Mouse (Mus musculus): Measurements from ENCODE around the gene Mgat4a.
"Not testable (repeated sequence)": the region's sequence is repeated elsewhere in the genome, so short reads cannot be mapped to it uniquely, and the experiment has no call there.

Gene Mgat4a

GRCm38 (mm10) chr1:37531654-37532532 lies 8.9 kb downstream of the Mgat4a start:
- no peak for DNase-seq

- no peak for DNase-seq
Measured at GRCm38 (mm10) chr1:37530061-37530460, 10.8 kb downstream of the Mgat4a start.

GRCm38 (mm10) chr1:37526257-37526656 lies 14.6 kb downstream of the Mgat4a start:
- no peak for DNase-seq

- no peak for DNase-seq
Measured at GRCm38 (mm10) chr1:37524669-37525068, 16.1 kb downstream of the Mgat4a start.

GRCm38 (mm10) chr1:37524122-37524521 lies 16.7 kb downstream of the Mgat4a start:
- not testable (repeated sequence) for DNase-seq

- not testable (repeated sequence) for DNase-seq
Measured at GRCm38 (mm10) chr1:37523548-37523947, 17.3 kb downstream of the Mgat4a start.

GRCm38 (mm10) chr1:37522101-37522500 lies 18.7 kb downstream of the Mgat4a start:
- no peak for DNase-seq

DNA sequence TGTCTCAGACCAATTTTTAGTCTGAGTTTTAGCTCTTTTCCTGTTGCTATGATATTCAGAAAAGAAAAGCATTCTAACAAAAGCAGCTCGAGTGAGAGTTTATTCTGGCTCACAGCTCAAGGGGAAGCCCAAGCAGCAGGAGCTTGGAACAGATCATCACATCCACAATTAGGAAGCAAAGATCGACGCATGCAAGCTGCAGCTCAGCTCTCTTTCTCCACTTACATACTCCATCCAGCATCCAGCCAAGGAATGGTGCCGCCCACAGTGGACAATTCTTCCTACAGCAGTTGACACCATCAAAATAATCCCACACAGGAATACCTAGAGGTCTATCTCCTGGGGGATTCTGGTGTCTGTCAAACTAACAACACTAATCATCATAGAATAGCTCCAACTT lies 22.0 kb downstream of the Mgat4a start:
- DNase-seq = no peak

GRCm38 (mm10) chr1:37518124-37518720 lies 22.6 kb downstream of the Mgat4a start:
- no peak for DNase-seq

- DNase-seq = no peak
Measured at GRCm38 (mm10) chr1:37512961-37513431, 27.8 kb downstream of the Mgat4a start.

DNA sequence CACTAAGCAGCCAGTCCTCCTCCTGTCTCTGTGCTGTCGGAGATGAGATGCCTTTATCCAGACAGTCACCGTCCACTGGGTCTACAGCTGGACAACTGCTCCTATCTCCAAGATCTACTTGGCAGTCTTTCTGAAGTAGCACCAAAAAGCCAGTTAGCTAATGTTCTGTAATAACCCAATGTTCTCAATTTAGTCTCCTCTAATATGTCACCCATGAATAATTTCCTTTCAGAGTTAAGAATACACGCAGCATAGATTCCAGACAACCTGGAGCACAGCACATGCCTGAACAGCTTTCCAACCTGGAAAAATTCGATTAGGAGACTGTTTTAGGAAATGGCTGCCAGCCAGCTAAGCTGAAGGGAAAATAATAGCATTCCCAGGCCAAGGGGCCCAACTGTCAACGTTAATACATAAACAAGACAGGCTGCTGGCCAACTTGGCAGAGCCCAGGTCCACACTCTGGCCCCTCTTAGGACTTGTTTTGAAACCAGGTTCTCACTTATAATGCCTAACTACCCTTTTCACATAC lies 28.6 kb downstream of the Mgat4a start:
- no peak for DNase-seq

DNA sequence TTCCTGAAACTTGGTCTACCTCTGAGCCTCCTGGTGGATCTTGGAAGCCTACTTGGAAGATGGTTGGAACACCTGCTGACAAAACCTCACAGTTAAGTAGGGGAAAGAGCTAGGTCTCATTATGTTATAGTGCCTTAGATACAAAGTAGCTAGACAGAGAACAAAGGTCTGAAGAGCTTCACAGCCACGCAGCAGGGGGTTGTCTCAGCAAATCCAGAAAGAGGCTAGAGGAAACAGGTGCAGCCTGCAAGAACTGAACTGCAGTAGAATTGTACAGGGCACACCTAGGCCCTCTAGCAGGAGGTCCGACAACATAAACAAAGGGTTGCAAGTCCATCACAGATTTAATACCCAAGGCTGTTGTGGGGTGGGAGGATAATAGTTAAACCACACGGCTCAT lies 30.6 kb downstream of the Mgat4a start:
- no peak for DNase-seq

DNA sequence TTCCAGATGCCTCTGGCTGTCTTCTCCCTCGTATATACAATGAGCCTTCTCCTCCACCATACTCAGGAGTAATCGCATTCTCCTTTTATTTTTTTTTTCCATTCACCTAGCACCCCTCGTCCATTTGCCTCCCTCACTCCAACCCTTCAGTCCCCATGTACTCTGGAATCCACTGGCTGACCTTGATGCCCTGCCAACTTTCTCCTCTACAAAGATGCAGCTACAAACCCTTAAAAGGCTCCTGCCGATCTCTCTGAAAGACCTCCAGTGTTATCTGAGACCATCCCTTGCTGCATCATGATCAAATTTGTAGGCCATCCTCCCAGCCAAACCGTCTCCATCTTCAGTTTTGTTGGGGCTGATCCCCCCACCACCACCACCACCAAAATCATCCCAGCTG lies 31.4 kb downstream of the Mgat4a start:
- DNase-seq = no peak

- DNase-seq = no peak
Measured at GRCm38 (mm10) chr1:37505348-37505730, 35.5 kb downstream of the Mgat4a start.

GRCm38 (mm10) chr1:37504716-37505347 lies 36.0 kb downstream of the Mgat4a start:
- DNase-seq = no peak

DNA sequence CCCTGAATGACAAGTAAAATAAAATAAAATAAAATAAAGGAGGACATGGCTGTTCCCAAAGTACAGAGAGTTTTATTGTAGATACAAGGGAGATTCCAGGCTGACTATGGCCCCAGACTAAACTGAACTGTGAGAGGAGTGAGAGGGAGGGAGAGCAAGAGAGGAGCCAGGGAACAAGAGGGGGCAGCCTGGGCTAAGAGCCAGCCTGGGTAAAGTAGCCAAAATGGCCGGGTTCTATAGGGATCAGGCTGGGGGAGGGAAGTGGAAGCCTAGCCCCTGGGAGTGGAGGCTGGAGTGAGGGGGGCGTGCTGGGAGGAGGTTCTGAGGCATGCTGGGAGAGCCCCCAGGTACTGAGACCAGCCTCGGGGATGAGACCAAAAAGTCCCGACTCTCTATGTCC lies 37.2 kb downstream of the Mgat4a start:
- no peak for DNase-seq

GRCm38 (mm10) chr1:37502354-37502753 lies 38.5 kb downstream of the Mgat4a start:
- DNase-seq = no peak

GRCm38 (mm10) chr1:37500723-37501122 lies 40.1 kb downstream of the Mgat4a start:
- DNase-seq = no peak

- DNase-seq = not testable (repeated sequence)
Measured at GRCm38 (mm10) chr1:37499395-37499794, 41.4 kb downstream of the Mgat4a start.

GRCm38 (mm10) chr1:37498911-37499310 lies 41.9 kb downstream of the Mgat4a start:
- DNase-seq = no peak

- DNase-seq = no peak
Measured at GRCm38 (mm10) chr1:37496591-37497280, 44.1 kb downstream of the Mgat4a start.

- no peak for DNase-seq
Measured at GRCm38 (mm10) chr1:37495698-37496321, 45.0 kb downstream of the Mgat4a start.

Measured in layer of hippocampus, adult 9-11 months (tissue).